Mouse (Mus musculus): ENCODE data around the gene Atp10a. TPM values are rescaled to one million over a fixed set of nuclear protein-coding genes. Genes with fewer than 3 reads are reported as not detected.
"Not testable (repeated sequence)": the region's sequence is repeated elsewhere in the genome, so short reads cannot be mapped to it uniquely, and the experiment has no call there.

The Atp10a gene
- polyA plus RNA-seq, 1 experiment from 2014 or later: 1.0 TPM

GRCm38 (mm10) chr7:58801791-58802190 is 145.8 kb downstream of the Atp10a start:
- 73% methylated on average over 2 of the region's 2 CpGs for whole genome bisulfite sequencing
- H3K36me3 ChIP-seq (ENCODE audit: control insufficient read depth, insufficient read depth): no peaks in the 10 kb centered on the region
- H3K4me3 ChIP-seq (ENCODE audit: low read depth, low read length): no peak overlapping the region
- H3K9ac ChIP-seq (ENCODE audit: low read depth, low read length): no peak overlapping the region
- H3K4me2 ChIP-seq (replicated peaks; ENCODE audit: low read depth): no peak overlapping the region
- no peak for TF ChIP-seq CTCF (IDR thresholded peaks at IDR 0.05; ENCODE audit: low read depth)
- ATAC-seq: no peak
- H3K27ac ChIP-seq (ENCODE audit: low read depth, low read length): no peak overlapping the region
- H3K9me3 ChIP-seq (ENCODE audit: control insufficient read depth): no peaks in the 10 kb centered on the region
- H3K4me1 ChIP-seq (replicated peaks; ENCODE audit: control insufficient read depth, insufficient read depth, low read length): no peaks in the 10 kb centered on the region
- H3K27me3 ChIP-seq (replicated peaks; ENCODE audit: control insufficient read depth, insufficient read depth, low read length): no peaks in the 10 kb centered on the region

GRCm38 (mm10) chr7:58822147-58822681 is 166.2 kb downstream of the Atp10a start:
- Histone ChIP-seq H3K9me3 (ENCODE audit: control insufficient read depth) (no peaks in the 10 kb centered on the region), H3K27ac (ENCODE audit: low read depth, low read length) (no peak overlapping the region), H3K27me3 (replicated peaks; ENCODE audit: control insufficient read depth, insufficient read depth, low read length) (no peaks in the 10 kb centered on the region), H3K9ac (ENCODE audit: low read depth, low read length) (no peak overlapping the region), H3K4me3 (ENCODE audit: low read depth, low read length) (no peak overlapping the region), H3K4me1 (replicated peaks; ENCODE audit: control insufficient read depth, insufficient read depth, low read length) (no peaks in the 10 kb centered on the region), H3K4me2 (replicated peaks; ENCODE audit: low read depth) (no peak overlapping the region), H3K36me3 (ENCODE audit: control insufficient read depth, insufficient read depth) (no peaks in the 10 kb centered on the region)
- no peak for ATAC-seq
- TF ChIP-seq CTCF (IDR thresholded peaks at IDR 0.05; ENCODE audit: low read depth): no peak
- 53% methylated on average over 6 of the region's 6 CpGs for WGBS

- Histone ChIP-seq H3K9me3 (ENCODE audit: control insufficient read depth) (no peaks in the 10 kb centered on the region), H3K4me3 (ENCODE audit: low read depth, low read length) (no peak overlapping the region), H3K4me2 (replicated peaks; ENCODE audit: low read depth) (no peak overlapping the region), H3K27me3 (replicated peaks; ENCODE audit: control insufficient read depth, insufficient read depth, low read length) (no peaks in the 10 kb centered on the region), H3K27ac (ENCODE audit: low read depth, low read length) (no peak overlapping the region), H3K9ac (ENCODE audit: low read depth, low read length) (no peak overlapping the region), H3K36me3 (ENCODE audit: control insufficient read depth, insufficient read depth) (no peaks in the 10 kb centered on the region), H3K4me1 (replicated peaks; ENCODE audit: control insufficient read depth, insufficient read depth, low read length) (no peaks in the 10 kb centered on the region)
- no peak for ATAC-seq
- 79% methylated on average over 3 of the region's 3 CpGs for WGBS
- no peak for TF ChIP-seq CTCF (IDR thresholded peaks at IDR 0.05; ENCODE audit: low read depth)
Observed at GRCm38 (mm10) chr7:58824686-58825085, 168.7 kb downstream of the Atp10a start.

GRCm38 (mm10) chr7:58829111-58829510 is 173.1 kb downstream of the Atp10a start:
- Histone ChIP-seq H3K4me3 (ENCODE audit: low read depth, low read length) (no peak overlapping the region), H3K27me3 (replicated peaks; ENCODE audit: control insufficient read depth, insufficient read depth, low read length) (no peaks in the 10 kb centered on the region), H3K36me3 (ENCODE audit: control insufficient read depth, insufficient read depth) (no peaks in the 10 kb centered on the region), H3K4me2 (replicated peaks; ENCODE audit: low read depth) (no peak overlapping the region), H3K27ac (ENCODE audit: low read depth, low read length) (no peak overlapping the region), H3K9me3 (ENCODE audit: control insufficient read depth) (no peaks in the 10 kb centered on the region), H3K9ac (ENCODE audit: low read depth, low read length) (no peak overlapping the region), H3K4me1 (replicated peaks; ENCODE audit: control insufficient read depth, insufficient read depth, low read length) (no peaks in the 10 kb centered on the region)
- WGBS: 51% methylated on average over 5 of the region's 5 CpGs
- TF ChIP-seq CTCF (IDR thresholded peaks at IDR 0.05; ENCODE audit: low read depth): no peak
- no peak for ATAC-seq

GRCm38 (mm10) chr7:58836855-58837606 is 181.1 kb downstream of the Atp10a start:
- H3K4me3 ChIP-seq (ENCODE audit: low read depth, low read length); H3K4me1 ChIP-seq (replicated peaks; ENCODE audit: control insufficient read depth, insufficient read depth, low read length); H3K27me3 ChIP-seq (replicated peaks; ENCODE audit: control insufficient read depth, insufficient read depth, low read length); H3K9me3 ChIP-seq (ENCODE audit: control insufficient read depth); H3K4me2 ChIP-seq (replicated peaks; ENCODE audit: low read depth); ATAC-seq; H3K9ac ChIP-seq (ENCODE audit: low read depth, low read length); H3K27ac ChIP-seq (ENCODE audit: low read depth, low read length); H3K36me3 ChIP-seq (ENCODE audit: control insufficient read depth, insufficient read depth): not testable (repeated sequence)
- WGBS: 89% methylated on average over 32 of the region's 32 CpGs

- H3K9me3 ChIP-seq (ENCODE audit: control insufficient read depth): no peaks in the 10 kb centered on the region
- no peak for TF ChIP-seq CTCF (IDR thresholded peaks at IDR 0.05; ENCODE audit: low read depth)
- no peak overlapping the region for H3K4me2 ChIP-seq (replicated peaks; ENCODE audit: low read depth)
- H3K9ac ChIP-seq (ENCODE audit: low read depth, low read length): no peak overlapping the region
- H3K36me3 ChIP-seq (ENCODE audit: control insufficient read depth, insufficient read depth): no peaks in the 10 kb centered on the region
- H3K27me3 ChIP-seq (replicated peaks; ENCODE audit: control insufficient read depth, insufficient read depth, low read length): no peaks in the 10 kb centered on the region
- no peak overlapping the region for H3K27ac ChIP-seq (ENCODE audit: low read depth, low read length)
- 0 out of 2 replicates have a peak, but pooled peaks cover 3% of the 10 kb centered on the region for H3K4me1 ChIP-seq (replicated peaks; ENCODE audit: control insufficient read depth, insufficient read depth, low read length)
- WGBS: 22% methylated on average over 2 of the region's 2 CpGs
- peak; percentile 86 for ATAC-seq
- H3K4me3 ChIP-seq (ENCODE audit: low read depth, low read length): no peak overlapping the region
Observed at GRCm38 (mm10) chr7:58840367-58840766, 184.4 kb downstream of the Atp10a start.
